ENCODE assay signal across 10 mouse cellular contexts in the genomic region with DNA sequence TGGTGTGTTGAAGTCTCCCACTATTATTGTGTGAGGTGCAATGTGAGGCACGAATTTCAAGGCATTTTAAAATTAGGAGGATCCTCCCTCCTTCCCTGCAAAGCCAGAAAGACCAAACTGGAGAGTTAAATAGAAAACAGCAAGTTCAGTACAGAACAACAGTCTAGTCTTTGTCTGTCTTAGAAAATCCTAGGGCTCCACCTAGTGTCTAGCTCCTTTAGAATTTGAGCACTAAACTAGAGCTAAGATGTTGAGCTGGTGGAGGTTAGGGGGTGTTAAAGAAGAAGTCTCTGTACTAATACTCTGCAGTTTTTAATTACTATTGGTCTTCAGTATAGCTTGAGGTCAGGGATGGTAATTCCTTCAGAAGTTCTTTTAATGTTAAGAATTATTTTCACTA. TPM values are rescaled to one million over a fixed set of nuclear protein-coding genes. Genes with fewer than 3 reads are reported as not detected.
A peak's percentile ranks its signal among the peaks of the same experiment; 100 is the strongest.
DNase-seq lines count a peak whose midpoint lies in the region; TF ChIP-seq lines count a peak whose summit lies in the region.
"Had no signal": no experiment of that assay in that cellular context is flagged by ENCODE, and none has a peak within 500 bp of the region (broad histone marks: within the 10 kb centered on the region; RNA-seq: fewer than 3 reads in every experiment).

No protein-coding gene starts in this region.

- H3K27ac ChIP-seq in cortical plate, adult 2 months (ENCODE audit: insufficient read depth, low read length): no peak overlapping the region

- TF ChIP-seq CTCF in cortical plate, adult 2 months (IDR thresholded peaks at IDR 0.05; ENCODE audit: extremely low read depth, insufficient read depth, low read length): 0 out of 2 replicates have a peak, but pooled peaks have one; percentile 17

- no peak for TF ChIP-seq POLR2A in cortical plate, adult 2 months (IDR thresholded peaks at IDR 0.05; ENCODE audit: extremely low read depth, insufficient read depth, low read length)

- H3K4me1 ChIP-seq in cortical plate, adult 2 months (ENCODE audit: control insufficient read depth, insufficient read depth, low read length): no peaks in the 10 kb centered on the region

- DNase-seq in embryo, embryonic 10 days (ENCODE audit: low spot score): peak; percentile 8
- DNase-seq in embryo, embryonic 9.5 days (ENCODE audit: extremely low spot score): no peak
- peak; percentile 54 for DNase-seq in layer of hippocampus, adult 9-10 months (ENCODE audit: low spot score)
- DNase-seq in layer of hippocampus, postnatal 10 days (ENCODE audit: low spot score in 2 of 2): no peak
- peak; percentile 52 for DNase-seq in 416B (ENCODE audit: low read depth)
- DNase-seq in urinary bladder, postnatal 36 days (ENCODE audit: low spot score in 2 of 2): no peak
- DNase-seq in urinary bladder, postnatal 4 days (ENCODE audit: low spot score in 2 of 2): no peak

- no peak overlapping the region for H3K4me3 ChIP-seq in cortical plate, adult 2 months (ENCODE audit: insufficient read depth, low read length)

RNA-seq across cellular contexts. Expression of a gene that starts 58.7 kb away (rescaled TPM):
- total RNA-seq in layer of hippocampus, postnatal 10 days (2021): not detected
- not detected in 2 replicates for polyA plus RNA-seq in cortical plate, adult 2 months (2012; rRNA removed)
- total RNA-seq: left cerebral cortex, postnatal 10 days had no signal
- polyA plus RNA-seq: G1E had no signal

Comparison
In these comparisons a context has a peak if more than half of its experiments do, and no peak if none do; other contexts are left out.
1. DNase-seq: peak in embryo, embryonic 10 days (single experiment), layer of hippocampus, adult 9-10 months (single experiment) and 416B (single experiment); none in embryo, embryonic 9.5 days (single experiment), layer of hippocampus, postnatal 10 days (0 of 2), urinary bladder, postnatal 36 days (0 of 2) and urinary bladder, postnatal 4 days (0 of 2).